Mouse (Mus musculus) liver, embryonic 12.5 days (tissue): Measurements from ENCODE around the gene Stard13. TPM values are rescaled to one million over a fixed set of nuclear protein-coding genes. Genes with fewer than 3 reads are reported as not detected.

Experiments used
- ATAC-seq: fragments of 200-750 bp; cut with Nextera tagmentation; 2 replicates; pipeline ENCODE4 v1.8.0; 2017; ENCODE audit warnings: moderate number of reproducible peaks, mild to moderate bottlenecking, moderate library complexity
- H3K27ac ChIP-seq: fragments of 300-500 bp; sonication (generic); 2 replicates; pipeline ENCODE4 v1.5.1; 2016; ENCODE audit warnings: mild to moderate bottlenecking
- H3K27me3 ChIP-seq: fragments of 300-500 bp; sonication (generic); replicated peaks from 2 replicates; pipeline ENCODE4 v1.6.1; 2016; ENCODE audit warnings: mild to moderate bottlenecking, moderate library complexity
- H3K36me3 ChIP-seq: fragments of 300-500 bp; sonication (generic); 2 replicates; pipeline ENCODE4 v1.6.1; 2016; ENCODE audit warnings: mild to moderate bottlenecking, moderate library complexity
- H3K4me1 ChIP-seq: fragments of 300-500 bp; sonication (generic); 2 replicates; pipeline ENCODE4 v1.6.1; 2016
- H3K4me2 ChIP-seq: fragments of 300-500 bp; sonication (generic); 2 replicates; pipeline ENCODE4 v1.6.1; 2016; ENCODE audit warnings: mild to moderate bottlenecking, moderate library complexity
- H3K4me3 ChIP-seq: fragments of 300-500 bp; sonication (generic); 2 replicates; pipeline ENCODE4 v1.5.1; 2016; ENCODE audit warnings: mild to moderate bottlenecking, moderate library complexity
- H3K9ac ChIP-seq: fragments of 300-500 bp; sonication (generic); 2 replicates; pipeline ENCODE4 v1.6.1; 2016; ENCODE audit warnings: mild to moderate bottlenecking, moderate library complexity
- H3K9me3 ChIP-seq: fragments of 300-500 bp; sonication (generic); replicated peaks from 2 replicates; pipeline ENCODE4 v1.6.1; 2016; ENCODE audit warnings: mild to moderate bottlenecking, moderate library complexity
- WGBS: fragments of 180-500 bp; shearing (Covaris S2); methylation state at CpG from one replicate; pipeline ENCODE4 v1.1.7; 2016; ENCODE audit not compliant: insufficient replicate concordance; 5-methylcytosine and 5-hydroxymethylcytosine counted together
- polyA plus RNA-seq: library from polyadenylated mRNA; unstranded; fragments of >200 nt; fragmentation: Nextera tagmentation; extraction: Ambion mirVana; gene quantifications from 2 replicates; pipeline ENCODE4 v1.2.1, GENCODE M21; 2016

Stard13 gene
- polyA plus RNA-seq, 1 experiment from 2014 or later: 1.3 TPM

- H3K36me3 ChIP-seq: peaks cover 5% of the 10 kb centered on the region; the same call in 1 of the 2 replicates
- no peak for ATAC-seq
- H3K4me2 ChIP-seq: no peak overlapping the region
- no peaks in the 10 kb centered on the region for H3K27me3 ChIP-seq
- H3K27ac ChIP-seq: no peak overlapping the region
- H3K9ac ChIP-seq: no peak overlapping the region
- no peaks in the 10 kb centered on the region for H3K4me1 ChIP-seq
- no peak overlapping the region for H3K4me3 ChIP-seq
- 70% methylated on average over 7 of the region's 7 CpGs for WGBS
- H3K9me3 ChIP-seq: no peaks in the 10 kb centered on the region
Observed at GRCm38 (mm10) chr5:151046917-151047316, 186.7 kb downstream of the Stard13 start.

DNA sequence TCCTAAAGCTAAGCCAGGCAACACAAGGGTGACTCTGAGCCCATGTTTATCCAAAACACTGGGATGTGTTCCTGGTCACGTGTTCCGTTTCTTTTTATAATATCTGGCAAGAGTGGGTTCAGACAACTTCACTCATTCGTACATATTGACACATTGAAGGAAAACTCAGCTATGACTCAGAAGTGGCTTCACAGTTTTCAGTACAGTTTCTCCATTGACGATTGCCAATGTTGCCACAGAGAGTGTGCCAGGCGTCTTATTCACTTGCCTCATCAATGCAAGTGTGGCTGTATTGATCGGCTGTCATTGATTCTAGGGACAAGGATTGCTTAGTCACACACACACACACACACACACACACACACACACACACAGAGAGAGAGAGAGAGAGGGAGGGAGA, 187.5 kb downstream of the Stard13 start:
- ATAC-seq: no peak
- Histone ChIP-seq H3K36me3 (0 out of 2 replicates have a peak, but pooled peaks cover 4% of the 10 kb centered on the region), H3K4me1 (no peaks in the 10 kb centered on the region), H3K27ac (no peak overlapping the region), H3K4me3 (no peak overlapping the region), H3K4me2 (no peak overlapping the region), H3K27me3 (no peaks in the 10 kb centered on the region), H3K9me3 (no peaks in the 10 kb centered on the region), H3K9ac (no peak overlapping the region)
- 74% methylated on average over 6 of the region's 6 CpGs for WGBS

GRCm38 (mm10) chr5:151042911-151043310, 190.7 kb downstream of the Stard13 start:
- no peak overlapping the region for H3K4me3 ChIP-seq
- no peak overlapping the region for H3K9ac ChIP-seq
- no peak overlapping the region for H3K27ac ChIP-seq
- H3K9me3 ChIP-seq: no peaks in the 10 kb centered on the region
- no peaks in the 10 kb centered on the region for H3K27me3 ChIP-seq
- H3K36me3 ChIP-seq: peaks cover 5% of the 10 kb centered on the region; the same call in 1 of the 2 replicates
- H3K4me1 ChIP-seq: no peaks in the 10 kb centered on the region
- no peak for ATAC-seq
- no peak overlapping the region for H3K4me2 ChIP-seq
- 76% methylated on average over 5 of the region's 5 CpGs for WGBS

DNA sequence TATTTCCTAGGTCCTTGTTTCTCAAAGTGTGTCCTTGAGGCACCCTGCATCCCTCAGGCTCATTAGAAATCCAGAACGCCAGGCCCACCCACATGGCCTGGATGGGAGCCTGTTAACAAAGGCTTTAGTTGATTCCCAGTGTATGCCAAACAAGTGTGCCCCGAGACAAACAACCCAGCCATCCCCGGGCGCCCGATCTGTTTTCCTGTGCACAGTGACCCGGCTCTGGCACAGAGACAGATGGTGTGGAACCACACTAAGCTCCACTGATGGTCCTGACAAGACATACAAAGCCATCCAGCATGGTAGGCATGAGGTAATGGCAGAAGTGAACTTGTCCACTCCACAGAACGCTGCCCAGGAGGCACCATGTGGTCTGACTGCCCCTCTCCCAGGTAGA, 195.8 kb downstream of the Stard13 start:
- no peak for ATAC-seq
- H3K4me3 ChIP-seq: no peak overlapping the region
- H3K4me1 ChIP-seq: no peaks in the 10 kb centered on the region
- H3K9ac ChIP-seq: no peak overlapping the region
- WGBS: 82% methylated on average over 7 of the region's 7 CpGs
- no peak overlapping the region for H3K4me2 ChIP-seq
- no peak overlapping the region for H3K27ac ChIP-seq
- peaks cover 3% of the 10 kb centered on the region; the same call in 1 of the 2 replicates for H3K36me3 ChIP-seq
- H3K27me3 ChIP-seq: no peaks in the 10 kb centered on the region
- no peaks in the 10 kb centered on the region for H3K9me3 ChIP-seq

DNA sequence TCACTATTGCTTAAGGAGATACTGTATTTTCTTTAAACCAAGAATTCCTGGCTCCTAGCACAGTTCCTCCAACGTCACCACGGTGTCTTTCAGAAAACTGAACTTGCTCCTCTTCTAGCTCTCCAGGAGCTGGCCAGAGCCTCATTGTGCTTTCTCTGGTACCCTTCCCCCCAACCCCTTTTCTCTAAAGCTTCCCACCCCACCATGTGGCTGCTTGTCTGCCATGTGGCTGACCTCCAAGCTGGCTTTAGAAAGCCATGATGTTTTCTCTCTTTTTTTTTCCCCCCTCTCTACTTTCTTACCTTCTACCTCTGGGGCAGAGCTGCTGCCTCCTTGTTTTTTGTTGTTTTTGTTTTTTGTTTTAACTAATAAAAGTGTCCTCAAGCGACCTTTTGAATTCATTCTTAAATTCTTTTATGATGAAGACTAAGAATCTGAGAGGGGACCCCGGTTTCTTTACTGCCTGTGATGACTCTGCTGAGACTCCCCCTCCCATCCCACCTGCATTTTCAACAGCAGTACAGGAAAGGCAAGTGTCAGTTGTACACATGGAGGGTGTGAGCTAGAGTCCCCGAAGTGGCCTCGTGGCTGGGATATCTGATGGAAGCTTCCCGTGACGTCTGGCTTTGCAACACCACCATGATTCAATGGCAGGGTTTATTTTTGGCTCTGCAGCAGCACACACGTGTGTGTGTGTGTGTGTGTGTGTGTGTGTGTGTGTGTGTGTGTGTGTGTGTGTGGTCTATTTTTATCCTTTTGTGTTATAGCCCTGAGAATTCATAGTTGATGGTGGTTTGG, 198.7 kb downstream of the Stard13 start:
- Histone ChIP-seq H3K4me2 (no peak overlapping the region), H3K4me1 (no peaks in the 10 kb centered on the region), H3K36me3 (peaks cover 3% of the 10 kb centered on the region; the same call in 1 of the 2 replicates), H3K27me3 (no peaks in the 10 kb centered on the region), H3K27ac (no peak overlapping the region), H3K9ac (no peak overlapping the region), H3K4me3 (no peak overlapping the region), H3K9me3 (no peaks in the 10 kb centered on the region)
- ATAC-seq: no peak
- 40% methylated on average over 9 of the region's 9 CpGs for WGBS

- Histone ChIP-seq H3K9ac (no peak overlapping the region), H3K36me3 (no peaks in the 10 kb centered on the region), H3K9me3 (no peaks in the 10 kb centered on the region), H3K27me3 (no peaks in the 10 kb centered on the region), H3K27ac (no peak overlapping the region), H3K4me2 (no peak overlapping the region), H3K4me3 (no peak overlapping the region), H3K4me1 (no peaks in the 10 kb centered on the region)
- no peak for ATAC-seq
- WGBS: 63% methylated on average over 6 of the region's 6 CpGs
Observed at GRCm38 (mm10) chr5:151028906-151029305, 204.7 kb downstream of the Stard13 start.

GRCm38 (mm10) chr5:151027171-151027570, 206.5 kb downstream of the Stard13 start:
- Histone ChIP-seq H3K36me3 (no peaks in the 10 kb centered on the region), H3K4me1 (no peaks in the 10 kb centered on the region), H3K9me3 (no peaks in the 10 kb centered on the region)

DNA sequence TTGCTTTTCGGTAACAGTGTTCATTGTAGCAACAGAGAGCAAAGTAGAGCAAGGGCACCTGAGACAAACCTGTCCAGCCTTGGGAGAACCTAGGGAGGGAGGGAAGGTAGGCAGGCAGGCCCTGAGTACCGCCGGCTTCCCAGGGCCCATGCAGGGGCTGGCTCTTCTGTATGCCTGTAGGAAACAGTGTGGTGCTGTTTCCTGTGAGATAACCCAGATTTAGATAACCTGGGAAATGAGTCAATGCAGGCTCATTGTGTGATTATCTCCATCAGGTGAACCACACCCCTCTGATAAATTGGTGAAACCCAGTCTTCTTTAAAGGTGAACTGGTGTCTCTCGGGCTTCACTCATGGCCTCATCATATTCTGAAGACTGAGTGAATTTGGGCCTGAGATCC, 207.6 kb downstream of the Stard13 start:
- WGBS: 34% methylated on average over 4 of the region's 4 CpGs

More at GRCm38 (mm10) chr5:151027171-151027570, 206.5 kb downstream of the Stard13 start:
- WGBS: 60% methylated on average over 7 of the region's 7 CpGs
- Histone ChIP-seq H3K4me2 (no peak overlapping the region), H3K9ac (no peak overlapping the region), H3K27ac (no peak overlapping the region), H3K27me3 (no peaks in the 10 kb centered on the region), H3K4me3 (no peak overlapping the region)
- no peak for ATAC-seq

DNA sequence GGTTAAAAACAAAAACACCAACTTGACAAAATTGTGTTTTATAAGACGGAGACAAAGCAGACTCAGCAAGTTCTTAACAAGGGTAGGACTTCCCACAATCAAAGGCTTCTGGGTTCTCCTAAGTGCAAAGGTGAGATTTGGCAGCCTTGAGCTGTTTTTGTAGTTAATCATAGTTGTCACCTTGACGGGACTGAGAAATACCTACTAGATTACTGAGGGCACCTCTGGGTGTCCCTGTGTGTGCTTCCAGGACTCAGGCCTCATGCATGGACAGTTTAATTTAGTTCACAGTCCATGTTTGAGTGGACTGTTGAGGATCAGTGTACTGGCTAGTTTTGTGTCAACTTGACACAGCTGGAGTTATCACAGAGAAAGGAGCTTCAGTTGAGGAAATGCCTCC, 209.2 kb downstream of the Stard13 start:
- Histone ChIP-seq H3K4me3 (no peak overlapping the region), H3K4me1 (no peaks in the 10 kb centered on the region), H3K36me3 (no peaks in the 10 kb centered on the region), H3K27ac (no peak overlapping the region), H3K9ac (no peak overlapping the region), H3K9me3 (no peaks in the 10 kb centered on the region), H3K27me3 (no peaks in the 10 kb centered on the region), H3K4me2 (no peak overlapping the region)
- ATAC-seq: no peak
- WGBS: 59% methylated on average over 2 of the region's 2 CpGs

More for the DNA sequence above, 207.6 kb downstream of the Stard13 start:
- Histone ChIP-seq H3K36me3 (no peaks in the 10 kb centered on the region), H3K9ac (no peak overlapping the region), H3K27ac (no peak overlapping the region), H3K9me3 (no peaks in the 10 kb centered on the region), H3K27me3 (no peaks in the 10 kb centered on the region), H3K4me1 (no peaks in the 10 kb centered on the region), H3K4me2 (no peak overlapping the region), H3K4me3 (no peak overlapping the region)
- no peak for ATAC-seq

- Histone ChIP-seq H3K4me1 (no peaks in the 10 kb centered on the region), H3K9ac (no peak overlapping the region), H3K9me3 (no peaks in the 10 kb centered on the region), H3K27me3 (no peaks in the 10 kb centered on the region), H3K4me2 (no peak overlapping the region), H3K36me3 (no peaks in the 10 kb centered on the region), H3K4me3 (no peak overlapping the region), H3K27ac (no peak overlapping the region)
- WGBS: 47% methylated on average over 8 of the region's 8 CpGs
- no peak for ATAC-seq
Observed at GRCm38 (mm10) chr5:151023461-151023860, 210.2 kb downstream of the Stard13 start.

- WGBS: 33% methylated on average over 1 of the region's 1 CpGs
- H3K27ac ChIP-seq: no peak overlapping the region
- no peaks in the 10 kb centered on the region for H3K9me3 ChIP-seq
- H3K36me3 ChIP-seq: no peaks in the 10 kb centered on the region
- ATAC-seq: no peak
- H3K4me1 ChIP-seq: no peaks in the 10 kb centered on the region
- no peak overlapping the region for H3K4me2 ChIP-seq
- H3K27me3 ChIP-seq: no peaks in the 10 kb centered on the region
- no peak overlapping the region for H3K4me3 ChIP-seq
- H3K9ac ChIP-seq: no peak overlapping the region
Observed at GRCm38 (mm10) chr5:151022939-151023338, 210.7 kb downstream of the Stard13 start.

DNA sequence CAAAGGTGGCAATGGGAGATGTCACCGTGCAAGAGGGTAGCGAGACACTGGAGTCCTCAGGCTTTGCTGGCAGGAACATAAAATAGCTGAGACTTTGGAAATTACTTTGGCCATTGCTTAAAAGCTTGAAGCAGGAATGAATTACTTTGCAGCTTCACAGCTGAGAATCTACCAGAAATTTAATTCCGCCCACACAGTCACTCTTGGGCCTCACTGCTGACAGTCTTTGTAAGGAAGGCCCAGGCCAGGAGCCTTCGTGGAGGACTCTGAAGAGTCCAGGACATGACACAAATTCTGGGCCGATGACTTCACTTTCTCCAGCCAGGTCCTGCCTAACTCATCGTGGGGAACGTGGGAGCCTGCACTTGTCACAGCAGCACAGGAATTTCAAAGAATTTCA, 211.6 kb downstream of the Stard13 start:
- Histone ChIP-seq H3K9ac (no peak overlapping the region), H3K9me3 (no peaks in the 10 kb centered on the region), H3K4me1 (no peaks in the 10 kb centered on the region), H3K27me3 (no peaks in the 10 kb centered on the region), H3K27ac (no peak overlapping the region), H3K36me3 (no peaks in the 10 kb centered on the region), H3K4me2 (no peak overlapping the region), H3K4me3 (no peak overlapping the region)
- 76% methylated on average over 7 of the region's 7 CpGs for WGBS
- no peak for ATAC-seq
